Mouse (Mus musculus): ENCODE measurements around the gene Kif6. TPM values are rescaled to one million over a fixed set of nuclear protein-coding genes. Genes with fewer than 3 reads are reported as not detected.

Gene Kif6
- polyA plus RNA-seq, 1 experiment, result 0.34 TPM

DNA sequence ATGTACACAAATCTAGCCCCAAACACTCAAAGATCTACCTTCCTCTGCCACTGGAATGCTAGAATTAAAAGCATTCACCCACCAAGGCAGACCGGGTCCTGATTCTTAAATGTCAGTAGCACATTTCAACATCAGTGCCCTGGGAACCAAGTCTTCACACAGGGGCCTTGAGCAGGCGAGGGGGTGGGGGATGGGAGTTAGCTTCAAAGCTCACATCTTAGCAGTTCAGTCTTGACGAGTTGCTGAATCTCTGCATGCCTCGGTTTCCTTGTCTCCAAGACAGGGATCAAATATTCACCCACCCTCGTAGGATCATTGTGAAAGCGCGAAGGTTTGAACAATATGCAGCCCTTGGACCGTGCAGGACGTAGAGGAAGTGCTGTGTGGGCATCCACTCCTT is 172.4 kb downstream of the Kif6 start:
- H3K4me3 ChIP-seq (ENCODE audit: insufficient read depth, low read depth, low read length), result no peak overlapping the region
- H3K36me3 ChIP-seq (ENCODE audit: control insufficient read depth, insufficient read depth, low read length), result no peaks in the 10 kb centered on the region
- no peak overlapping the region for H3K27ac ChIP-seq (ENCODE audit: insufficient read depth, low read depth, low read length)
- H3K4me1 ChIP-seq (ENCODE audit: control insufficient read depth, insufficient read depth, low read length), result no peaks in the 10 kb centered on the region
- no peaks in the 10 kb centered on the region for H3K27me3 ChIP-seq (replicated peaks; ENCODE audit: control insufficient read depth, insufficient read depth, low read length)
- 80% methylated on average over 9 of the region's 9 CpGs for WGBS
- no peak for DNase-seq
- no peak for TF ChIP-seq CTCF (conservative IDR thresholded peaks at IDR 0.05; ENCODE audit: insufficient read depth, insufficient read length, low read depth, low read length)
- no peak for TF ChIP-seq POLR2A (IDR thresholded peaks at IDR 0.05; ENCODE audit: low read depth, low read length)

DNA sequence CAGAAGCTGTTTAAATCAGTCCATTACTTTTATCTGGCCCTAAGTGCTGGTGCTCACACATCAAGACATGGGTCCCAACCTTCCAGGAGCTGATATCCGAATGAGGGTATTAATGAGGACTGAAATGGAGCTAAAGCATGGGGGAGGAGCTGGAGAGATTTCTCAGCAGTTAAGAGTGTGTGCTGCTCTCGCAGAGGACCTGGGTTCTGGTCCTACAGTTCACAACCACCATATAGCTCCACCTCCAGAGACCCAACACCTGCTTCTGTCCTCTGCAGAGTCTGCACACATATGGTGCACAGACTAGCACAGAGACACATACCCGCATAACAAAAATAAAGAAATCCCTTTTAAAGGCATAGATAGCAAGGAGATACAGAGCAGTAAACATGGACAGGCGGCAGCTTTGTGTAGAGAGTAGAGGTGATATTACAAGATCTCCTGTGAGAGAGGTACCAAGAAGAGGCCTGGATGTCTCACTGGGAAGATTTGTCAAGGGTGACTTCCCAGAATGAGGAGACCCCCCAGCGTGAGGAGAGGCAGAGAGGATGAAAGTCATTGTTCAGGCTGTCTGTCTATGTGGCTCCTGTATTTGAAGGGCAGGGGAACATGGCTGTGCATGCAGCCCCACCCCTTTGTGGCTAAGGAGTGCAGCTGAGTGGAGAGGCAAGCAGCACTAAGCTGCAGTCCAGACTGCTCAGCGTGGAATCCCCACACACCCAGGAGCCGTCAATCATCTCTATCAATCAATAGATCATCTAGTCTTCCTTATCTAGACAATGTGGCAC is 173.4 kb downstream of the Kif6 start:
- Histone ChIP-seq H3K36me3 (ENCODE audit: control insufficient read depth, insufficient read depth, low read length) (no peaks in the 10 kb centered on the region), H3K4me3 (ENCODE audit: insufficient read depth, low read depth, low read length) (no peak overlapping the region), H3K27me3 (replicated peaks; ENCODE audit: control insufficient read depth, insufficient read depth, low read length) (no peaks in the 10 kb centered on the region), H3K4me1 (ENCODE audit: control insufficient read depth, insufficient read depth, low read length) (no peaks in the 10 kb centered on the region), H3K27ac (ENCODE audit: insufficient read depth, low read depth, low read length) (no peak overlapping the region)
- 74% methylated on average over 7 of the region's 7 CpGs for WGBS
- TF ChIP-seq POLR2A (IDR thresholded peaks at IDR 0.05; ENCODE audit: low read depth, low read length), result no peak
- no peak for TF ChIP-seq CTCF (conservative IDR thresholded peaks at IDR 0.05; ENCODE audit: insufficient read depth, insufficient read length, low read depth, low read length)
- DNase-seq, result no peak

DNA sequence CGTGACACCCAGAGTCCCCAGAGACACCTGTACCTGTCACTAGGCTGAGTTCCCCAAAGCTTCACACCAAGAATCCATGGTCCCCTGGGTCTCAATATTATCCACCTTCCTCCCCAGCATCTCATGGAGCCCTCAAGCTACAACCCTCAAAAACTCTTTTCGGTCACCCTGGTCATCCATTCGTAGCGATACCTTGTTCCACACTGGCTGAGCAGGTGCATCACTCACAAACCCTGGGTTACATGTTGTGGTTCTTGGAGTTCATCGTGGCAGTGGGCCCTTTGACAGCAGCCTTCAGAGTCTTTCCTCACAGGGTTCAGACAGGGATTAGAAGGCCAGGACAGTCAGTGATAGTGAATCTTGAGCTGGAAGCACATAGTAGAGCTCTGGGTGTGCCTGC is 176.6 kb downstream of the Kif6 start:
- WGBS, result 94% methylated on average over 5 of the region's 5 CpGs
- TF ChIP-seq CTCF (conservative IDR thresholded peaks at IDR 0.05; ENCODE audit: insufficient read depth, insufficient read length, low read depth, low read length) (no peak), POLR2A (IDR thresholded peaks at IDR 0.05; ENCODE audit: low read depth, low read length) (no peak)
- no peak for DNase-seq
- Histone ChIP-seq H3K4me3 (ENCODE audit: insufficient read depth, low read depth, low read length) (no peak overlapping the region), H3K4me1 (ENCODE audit: control insufficient read depth, insufficient read depth, low read length) (no peaks in the 10 kb centered on the region), H3K36me3 (ENCODE audit: control insufficient read depth, insufficient read depth, low read length) (no peaks in the 10 kb centered on the region), H3K27me3 (replicated peaks; ENCODE audit: control insufficient read depth, insufficient read depth, low read length) (no peaks in the 10 kb centered on the region), H3K27ac (ENCODE audit: insufficient read depth, low read depth, low read length) (no peak overlapping the region)

DNA sequence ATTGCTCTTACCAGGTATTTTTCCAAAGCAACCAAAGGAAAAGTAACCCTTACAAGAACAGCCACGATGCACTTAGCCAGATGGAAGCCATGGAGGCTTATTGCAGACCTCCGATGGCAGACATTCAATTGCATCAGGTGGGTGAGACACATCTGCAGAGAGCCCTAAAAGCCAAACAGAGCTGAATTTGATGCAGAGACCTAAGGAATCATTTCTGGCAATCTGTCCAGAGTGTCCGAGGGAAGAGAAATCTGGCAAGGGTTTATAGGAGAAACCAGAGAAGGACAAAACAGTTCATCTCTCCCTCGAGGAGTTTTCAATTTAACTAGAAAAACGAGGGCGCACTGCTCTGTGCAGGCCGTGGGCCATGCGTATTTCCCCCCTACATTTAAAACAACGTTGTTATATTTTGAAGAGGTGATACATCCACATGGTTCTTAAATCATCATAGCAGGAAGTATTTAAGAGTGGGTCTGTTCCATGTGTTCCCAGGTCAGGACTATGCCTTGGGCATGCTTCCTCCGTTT is 177.3 kb downstream of the Kif6 start:
- 75% methylated on average over 10 of the region's 10 CpGs for WGBS
- no peaks in the 10 kb centered on the region for H3K36me3 ChIP-seq (ENCODE audit: control insufficient read depth, insufficient read depth, low read length)
- DNase-seq, result no peak
- no peaks in the 10 kb centered on the region for H3K27me3 ChIP-seq (replicated peaks; ENCODE audit: control insufficient read depth, insufficient read depth, low read length)
- H3K4me1 ChIP-seq (ENCODE audit: control insufficient read depth, insufficient read depth, low read length), result no peaks in the 10 kb centered on the region
- H3K27ac ChIP-seq (ENCODE audit: insufficient read depth, low read depth, low read length), result no peak overlapping the region
- no peak overlapping the region for H3K4me3 ChIP-seq (ENCODE audit: insufficient read depth, low read depth, low read length)
- TF ChIP-seq CTCF (conservative IDR thresholded peaks at IDR 0.05; ENCODE audit: insufficient read depth, insufficient read length, low read depth, low read length) (no peak), POLR2A (IDR thresholded peaks at IDR 0.05; ENCODE audit: low read depth, low read length) (no peak)

DNA sequence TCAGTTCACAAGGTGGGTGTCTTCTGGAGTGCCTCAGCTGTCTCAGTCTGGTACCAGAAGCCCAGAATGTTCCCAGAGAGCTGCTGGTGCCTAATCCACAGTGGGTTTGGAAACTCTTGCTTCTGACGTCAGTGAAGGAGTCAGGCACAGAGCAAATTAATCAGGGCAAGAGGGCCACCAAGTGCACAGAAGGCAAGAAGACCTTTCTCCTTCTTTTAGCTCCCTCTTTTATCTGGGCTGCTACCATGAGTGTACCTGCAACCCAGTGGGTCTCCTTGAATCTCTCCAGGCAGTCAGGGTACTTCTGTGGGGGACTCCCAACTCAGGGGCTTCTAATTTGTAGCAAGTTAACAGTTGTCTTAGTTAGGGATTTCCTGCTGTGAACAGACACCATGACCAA is 178.0 kb downstream of the Kif6 start:
- WGBS, result 92% methylated on average over 1 of the region's 1 CpGs
- no peak for DNase-seq
- Histone ChIP-seq H3K4me3 (ENCODE audit: insufficient read depth, low read depth, low read length) (no peak overlapping the region), H3K4me1 (ENCODE audit: control insufficient read depth, insufficient read depth, low read length) (no peaks in the 10 kb centered on the region), H3K36me3 (ENCODE audit: control insufficient read depth, insufficient read depth, low read length) (no peaks in the 10 kb centered on the region), H3K27me3 (replicated peaks; ENCODE audit: control insufficient read depth, insufficient read depth, low read length) (no peaks in the 10 kb centered on the region), H3K27ac (ENCODE audit: insufficient read depth, low read depth, low read length) (no peak overlapping the region)
- no peak for TF ChIP-seq CTCF (conservative IDR thresholded peaks at IDR 0.05; ENCODE audit: insufficient read depth, insufficient read length, low read depth, low read length)
- no peak for TF ChIP-seq POLR2A (IDR thresholded peaks at IDR 0.05; ENCODE audit: low read depth, low read length)

DNA sequence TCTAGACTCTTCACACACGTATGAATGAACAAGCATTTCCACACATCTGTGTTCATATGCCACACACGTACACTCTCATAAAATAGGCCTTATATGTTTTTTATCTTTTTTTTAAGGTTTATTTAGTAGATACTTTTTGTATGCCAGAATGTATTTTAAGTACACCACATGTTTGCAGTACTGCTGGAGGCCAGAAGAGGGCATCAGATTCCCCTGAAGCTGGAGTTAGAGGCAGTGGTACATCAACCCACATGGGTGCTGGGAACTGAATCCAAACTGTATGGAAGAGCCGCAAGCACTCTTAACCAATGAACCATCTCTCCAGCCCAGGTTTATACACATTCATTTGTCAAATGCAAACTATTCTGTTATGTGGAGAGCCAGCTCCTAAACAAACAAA is 179.0 kb downstream of the Kif6 start:
- no peaks in the 10 kb centered on the region for H3K4me1 ChIP-seq (ENCODE audit: control insufficient read depth, insufficient read depth, low read length)
- WGBS, result 96% methylated on average over 3 of the region's 3 CpGs
- no peak overlapping the region for H3K27ac ChIP-seq (ENCODE audit: insufficient read depth, low read depth, low read length)
- H3K36me3 ChIP-seq (ENCODE audit: control insufficient read depth, insufficient read depth, low read length), result no peaks in the 10 kb centered on the region
- no peaks in the 10 kb centered on the region for H3K27me3 ChIP-seq (replicated peaks; ENCODE audit: control insufficient read depth, insufficient read depth, low read length)
- TF ChIP-seq POLR2A (IDR thresholded peaks at IDR 0.05; ENCODE audit: low read depth, low read length), result no peak
- no peak for TF ChIP-seq CTCF (conservative IDR thresholded peaks at IDR 0.05; ENCODE audit: insufficient read depth, insufficient read length, low read depth, low read length)
- H3K4me3 ChIP-seq (ENCODE audit: insufficient read depth, low read depth, low read length), result no peak overlapping the region
- DNase-seq, result no peak

DNA sequence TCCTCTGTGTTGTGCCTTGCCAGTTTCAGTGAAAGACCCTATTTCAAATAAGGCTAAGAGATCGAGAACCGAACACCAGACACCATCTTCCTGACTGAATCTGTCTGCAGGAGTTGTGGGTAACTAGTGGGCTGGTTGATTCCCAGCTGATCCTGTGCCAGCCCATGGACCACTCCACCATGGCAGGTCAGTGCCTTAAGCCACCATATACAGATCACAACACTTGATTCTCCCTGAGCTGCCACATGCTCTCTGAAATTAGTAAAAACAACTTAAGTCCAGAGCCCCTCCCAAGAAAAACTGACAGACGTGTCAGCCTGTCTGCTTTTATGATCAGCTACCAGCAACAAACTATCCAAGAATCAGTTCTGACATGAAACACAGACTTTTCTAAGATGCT is 180.3 kb downstream of the Kif6 start:
- H3K36me3 ChIP-seq (ENCODE audit: control insufficient read depth, insufficient read depth, low read length), result no peaks in the 10 kb centered on the region
- no peaks in the 10 kb centered on the region for H3K27me3 ChIP-seq (replicated peaks; ENCODE audit: control insufficient read depth, insufficient read depth, low read length)
- no peaks in the 10 kb centered on the region for H3K4me1 ChIP-seq (ENCODE audit: control insufficient read depth, insufficient read depth, low read length)
- WGBS, result 89% methylated on average over 3 of the region's 3 CpGs
- H3K4me3 ChIP-seq (ENCODE audit: insufficient read depth, low read depth, low read length), result no peak overlapping the region
- TF ChIP-seq POLR2A (IDR thresholded peaks at IDR 0.05; ENCODE audit: low read depth, low read length), result no peak
- no peak for DNase-seq
- H3K27ac ChIP-seq (ENCODE audit: insufficient read depth, low read depth, low read length), result no peak overlapping the region
